Mouse (Mus musculus) heart, adult 2 months (tissue): ENCODE data around the gene Tnfrsf12a. TPM values are rescaled to one million over a fixed set of nuclear protein-coding genes. Genes with fewer than 3 reads are reported as not detected.

Experiments
- DNase-seq, 2 experiments: peaks; one replicate each; pipeline ENCODE4 v3.0.0; 2021
- H3K27ac ChIP-seq: fragments of 200-600 bp; 2 replicates; pipeline ENCODE4 v1.8.1; 2022
- H3K27me3 ChIP-seq: fragments of 200-500 bp; 2 replicates; pipeline ENCODE4 v1.6.1; 2012; ENCODE audit warnings: mild to moderate bottlenecking, low read length, inconsistent platforms, mixed read lengths; ENCODE audit not compliant: control insufficient read depth, insufficient read depth
- H3K36me3 ChIP-seq: fragments of 200-500 bp; 2 replicates; pipeline ENCODE4 v1.6.1; 2012; ENCODE audit warnings: low read length, inconsistent platforms; ENCODE audit not compliant: control insufficient read depth, insufficient read depth
- H3K4me1 ChIP-seq: fragments of 200-500 bp; 2 replicates; pipeline ENCODE4 v1.6.1; 2011; ENCODE audit warnings: low read length; ENCODE audit not compliant: control insufficient read depth, insufficient read depth
- H3K4me3 ChIP-seq: fragments of 200-600 bp; 2 replicates; pipeline ENCODE4 v1.8.1; 2022
- H3K79me2 ChIP-seq: fragments of 200-500 bp; replicated peaks from 2 replicates; pipeline ENCODE4 v1.6.1; 2012; ENCODE audit warnings: mild to moderate bottlenecking, inconsistent platforms, low read length, moderate library complexity, mixed read lengths; ENCODE audit not compliant: control insufficient read depth, insufficient read depth
- H3K9ac ChIP-seq: fragments of 200-500 bp; 2 replicates; pipeline ENCODE4 v1.6.1; 2012; ENCODE audit warnings: low read depth, mild to moderate bottlenecking, control low read depth, inconsistent platforms, low read length, mixed read lengths
- CTCF ChIP-seq: fragments of 200-600 bp; IDR thresholded peaks from 2 replicates; pipeline ENCODE4 v1.8.1; 2022; ENCODE audit warnings: antibody characterized with exemption, mild to moderate bottlenecking, moderate library complexity
- EP300 ChIP-seq: fragments of 200-500 bp; IDR thresholded peaks from 2 replicates; pipeline ENCODE4 v1.6.1; 2011; ENCODE audit warnings: low read depth, low read length, control low read depth; ENCODE audit not compliant: insufficient read depth
- POLR2A ChIP-seq: fragments of 200-500 bp; IDR thresholded peaks from 2 replicates; pipeline ENCODE4 v1.6.1; 2011; ENCODE audit warnings: mild to moderate bottlenecking, low read depth, low read length, control low read depth; ENCODE audit not compliant: insufficient read depth
- WGBS: fragments of 180-500 bp; shearing (Covaris S2); methylation state at CpG from one replicate; pipeline ENCODE4 v1.1.7; 2018; 5-methylcytosine and 5-hydroxymethylcytosine counted together
- intact Hi-C: fragments of 180-260 bp; cut with DNase I; formaldehyde crosslinking; loops from one replicate; pipeline ENCODE4 v1.15.1; 2025
- polyA plus RNA-seq: library from polyadenylated mRNA; depleted of rRNA; stranded (reverse); fragments of >200 nt; gene quantifications from 2 replicates; pipeline ENCODE4 v1.2.3, GENCODE M21; 2012; rRNA removed
- total RNA-seq, 2 experiments: library from RNA; stranded (reverse); gene quantifications; 2 replicates each; pipeline ENCODE4 v1.2.3; 2021

Gene Tnfrsf12a
- total and polyA plus RNA-seq, 3 experiments = 37.9 to 82.5 (median 80.1) TPM

DNA sequence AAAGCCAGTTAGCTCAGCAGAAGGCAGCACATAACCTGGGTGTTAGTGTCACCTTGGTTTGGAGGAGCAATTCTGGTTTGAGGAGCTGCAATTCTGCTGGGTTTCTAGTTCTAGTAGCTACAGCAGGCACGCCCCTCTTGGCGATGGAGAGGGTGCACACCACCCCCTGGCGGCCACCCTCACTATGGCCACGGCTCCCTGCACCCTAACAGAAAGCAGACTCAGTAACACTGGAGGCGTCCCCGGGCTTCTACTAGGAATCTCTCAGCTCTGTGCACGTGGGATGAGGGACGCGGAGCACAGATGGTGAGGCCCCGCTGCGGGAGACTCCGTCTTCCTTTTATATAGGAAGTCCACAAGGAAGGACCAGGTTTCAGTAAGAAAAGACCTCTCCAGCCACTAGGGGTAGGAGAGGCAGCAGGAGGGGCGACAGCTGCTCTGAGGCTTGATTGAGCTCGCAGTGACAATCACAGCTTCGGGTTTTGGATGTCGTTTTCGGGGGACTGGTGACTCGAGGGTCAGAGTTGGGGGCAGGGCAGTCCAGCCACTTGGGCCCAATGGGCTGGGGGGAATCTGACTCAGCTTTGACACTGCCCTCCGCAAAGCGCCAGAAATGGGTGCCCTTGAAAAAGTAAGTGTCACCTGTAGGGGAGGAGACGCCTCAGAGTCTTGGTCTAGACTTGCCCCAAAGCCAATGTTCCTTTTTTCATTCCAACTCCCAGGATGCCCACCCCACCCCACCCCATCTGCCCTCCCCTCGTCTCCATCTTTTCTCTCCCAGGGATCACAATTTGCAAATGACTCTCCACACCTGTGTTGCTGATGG is 46.9 kb downstream of the Tnfrsf12a start:
- peak; percentile 74 to 86 for DNase-seq
- H3K9ac ChIP-seq = no peak overlapping the region
- H3K27ac ChIP-seq = no peak overlapping the region
- H3K4me3 ChIP-seq = no peak overlapping the region
- H3K79me2 ChIP-seq = no peaks in the 10 kb centered on the region
- no peaks in the 10 kb centered on the region for H3K36me3 ChIP-seq
- no peaks in the 10 kb centered on the region for H3K4me1 ChIP-seq
- peak; percentile 93 for TF ChIP-seq CTCF
- TF ChIP-seq POLR2A = no peak
- TF ChIP-seq EP300 = no peak
- 14% methylated on average over 22 of the region's 22 CpGs for WGBS
- no peaks in the 10 kb centered on the region for H3K27me3 ChIP-seq
- intact Hi-C loops = loop anchor here (1.0 to 2.0 kb wide), 2 partner anchors 60 to 72 kb away; no protein-coding TSS in a partner anchor

DNA sequence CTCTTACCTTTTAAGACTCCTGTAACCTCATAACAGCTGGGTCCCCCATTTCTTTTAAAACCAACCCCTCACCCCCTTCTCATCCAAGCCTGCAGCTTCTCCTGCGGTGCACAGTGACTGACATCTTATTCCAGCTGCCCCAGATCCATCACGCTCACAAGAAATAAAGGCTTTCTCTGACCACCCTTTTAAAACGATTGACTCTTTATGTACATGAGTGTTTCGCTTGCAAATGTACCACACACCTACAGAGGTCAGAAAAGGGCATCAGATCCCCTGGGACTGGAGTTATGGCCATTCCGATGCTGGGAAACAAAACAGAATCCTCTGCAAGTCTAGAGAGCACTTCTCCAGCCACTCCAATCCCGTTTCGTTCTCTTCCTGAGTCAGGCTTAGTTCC is 49.5 kb downstream of the Tnfrsf12a start:
- no peaks in the 10 kb centered on the region for H3K79me2 ChIP-seq
- H3K9ac ChIP-seq = no peak overlapping the region
- no peak overlapping the region for H3K27ac ChIP-seq
- H3K4me3 ChIP-seq = no peak overlapping the region
- TF ChIP-seq CTCF (no peak), EP300 (no peak), POLR2A (no peak)
- H3K4me1 ChIP-seq = no peaks in the 10 kb centered on the region
- WGBS = 36% methylated on average over 7 of the region's 7 CpGs
- H3K27me3 ChIP-seq = no peaks in the 10 kb centered on the region
- intact Hi-C loops = no loop called here
- no peaks in the 10 kb centered on the region for H3K36me3 ChIP-seq
- DNase-seq = no peak

Other genes with a start within 250 kb of the Tnfrsf12a start
- gene Vmn2r117, start 197.8 kb downstream of the Tnfrsf12a start, total RNA-seq = not detected
- not detected in 2 replicates for gene Vmn2r117, start 197.8 kb downstream of the Tnfrsf12a start, polyA plus RNA-seq
- 1 to 10 TPM; 5.5 to 6.2 TPM for gene Zfp213, start 113.2 kb downstream of the Tnfrsf12a start, total RNA-seq
- gene Zfp213, start 113.2 kb downstream of the Tnfrsf12a start, polyA plus RNA-seq = 8.7 and 9.8 TPM in 2 replicates
- 1 to 10 TPM; 2.2 to 2.8 TPM for gene Zfp13, start 78.0 kb downstream of the Tnfrsf12a start, total RNA-seq
- 3.2 and 3.6 TPM in 2 replicates for gene Zfp13, start 78.0 kb downstream of the Tnfrsf12a start, polyA plus RNA-seq
- not detected for gene Zscan10, start 76.6 kb downstream of the Tnfrsf12a start, total RNA-seq
- not detected in 2 replicates for gene Zscan10, start 76.6 kb downstream of the Tnfrsf12a start, polyA plus RNA-seq
- under 1 TPM; 0.09 to 0.10 TPM for gene Mmp25, start 32.2 kb downstream of the Tnfrsf12a start, total RNA-seq
- gene Mmp25, start 32.2 kb downstream of the Tnfrsf12a start, polyA plus RNA-seq = 0.18 and 0.21 TPM in 2 replicates
- not detected for gene Bicdl2, start 17.0 kb downstream of the Tnfrsf12a start, total RNA-seq
- gene Bicdl2, start 17.0 kb downstream of the Tnfrsf12a start, polyA plus RNA-seq = not detected in 2 replicates
- gene Hcfc1r1, start 3.9 kb downstream of the Tnfrsf12a start, total RNA-seq = 100 to 1,000 TPM; 172 to 215 TPM
- 494 and 575 TPM in 2 replicates for gene Hcfc1r1, start 3.9 kb downstream of the Tnfrsf12a start, polyA plus RNA-seq
- 1 to 10 TPM; 9.6 to 9.7 TPM for gene Thoc6, start 3.6 kb downstream of the Tnfrsf12a start, total RNA-seq
- gene Thoc6, start 3.6 kb downstream of the Tnfrsf12a start, polyA plus RNA-seq = 14.4 and 15.3 TPM in 2 replicates
- gene Cldn6, start 1.8 kb upstream of the Tnfrsf12a start, total RNA-seq = not detected
- not detected in 2 replicates for gene Cldn6, start 1.8 kb upstream of the Tnfrsf12a start, polyA plus RNA-seq
- not detected for gene Cldn9, start 6.6 kb upstream of the Tnfrsf12a start, total RNA-seq
- gene Cldn9, start 6.6 kb upstream of the Tnfrsf12a start, polyA plus RNA-seq = not detected in 2 replicates
- gene 1520401A03Rik, start 45.3 kb upstream of the Tnfrsf12a start, total RNA-seq = not detected
- gene 1520401A03Rik, start 45.3 kb upstream of the Tnfrsf12a start, polyA plus RNA-seq = not detected in 2 replicates
- gene Pkmyt1, start 48.9 kb upstream of the Tnfrsf12a start, total RNA-seq = 1 to 10 TPM; 1.2 to 1.6 TPM
- 3.9 and 5.6 TPM in 2 replicates for gene Pkmyt1, start 48.9 kb upstream of the Tnfrsf12a start, polyA plus RNA-seq
- gene Paqr4, start 63.4 kb upstream of the Tnfrsf12a start, total RNA-seq = 10 to 100 TPM; 25.5 to 27.2 TPM
- gene Paqr4, start 63.4 kb upstream of the Tnfrsf12a start, polyA plus RNA-seq = 30.7 and 33.2 TPM in 2 replicates
- gene Kremen2, start 68.4 kb upstream of the Tnfrsf12a start, total RNA-seq = not detected
- gene Kremen2, start 68.4 kb upstream of the Tnfrsf12a start, polyA plus RNA-seq = 0.06 and 0.27 TPM in 2 replicates
- gene Flywch1, start 94.1 kb upstream of the Tnfrsf12a start, total RNA-seq = 10 to 100 TPM; 39.4 to 40.1 TPM
- gene Flywch1, start 94.1 kb upstream of the Tnfrsf12a start, polyA plus RNA-seq = 25.9 and 33.4 TPM in 2 replicates
- under 1 TPM; 0.27 to 0.50 TPM for gene Flywch2, start 108.6 kb upstream of the Tnfrsf12a start, total RNA-seq
- 1.3 and 1.5 TPM in 2 replicates for gene Flywch2, start 108.6 kb upstream of the Tnfrsf12a start, polyA plus RNA-seq
- 100 to 1,000 TPM; 157 to 161 TPM for gene Srrm2, start 113.1 kb upstream of the Tnfrsf12a start, total RNA-seq
- gene Srrm2, start 113.1 kb upstream of the Tnfrsf12a start, polyA plus RNA-seq = 318 and 320 TPM in 2 replicates
- gene Elob, start 151.7 kb upstream of the Tnfrsf12a start, total RNA-seq = 100 to 1,000 TPM; 325 to 371 TPM
- gene Elob, start 151.7 kb upstream of the Tnfrsf12a start, polyA plus RNA-seq = 384 and 511 TPM in 2 replicates
- gene Prss33, start 158.6 kb upstream of the Tnfrsf12a start, total RNA-seq = not detected
- not detected in 2 replicates for gene Prss33, start 158.6 kb upstream of the Tnfrsf12a start, polyA plus RNA-seq
- not detected for gene Prss32, start 166.4 kb upstream of the Tnfrsf12a start, total RNA-seq
- 0.16 TPM in 1 of 2 replicates, not detected in the other for gene Prss32, start 166.4 kb upstream of the Tnfrsf12a start, polyA plus RNA-seq
- under 1 TPM in 1 of 2 experiments, not detected in 1; 0.29 TPM for gene Prss41, start 166.7 kb upstream of the Tnfrsf12a start, total RNA-seq
- not detected in 2 replicates for gene Prss41, start 166.7 kb upstream of the Tnfrsf12a start, polyA plus RNA-seq
- gene Prss21, start 190.6 kb upstream of the Tnfrsf12a start, total RNA-seq = not detected
- gene Prss21, start 190.6 kb upstream of the Tnfrsf12a start, polyA plus RNA-seq = not detected in 2 replicates
- not detected for gene Dcpp1, start 203.4 kb upstream of the Tnfrsf12a start, total RNA-seq
- gene Dcpp1, start 203.4 kb upstream of the Tnfrsf12a start, polyA plus RNA-seq = not detected in 2 replicates
- not detected for gene Dcpp2, start 203.4 kb upstream of the Tnfrsf12a start, total RNA-seq
- gene Dcpp2, start 203.4 kb upstream of the Tnfrsf12a start, polyA plus RNA-seq = not detected in 2 replicates
- gene Dcpp3, start 240.0 kb upstream of the Tnfrsf12a start, total RNA-seq = not detected
- not detected in 2 replicates for gene Dcpp3, start 240.0 kb upstream of the Tnfrsf12a start, polyA plus RNA-seq